In the genomic region with DNA sequence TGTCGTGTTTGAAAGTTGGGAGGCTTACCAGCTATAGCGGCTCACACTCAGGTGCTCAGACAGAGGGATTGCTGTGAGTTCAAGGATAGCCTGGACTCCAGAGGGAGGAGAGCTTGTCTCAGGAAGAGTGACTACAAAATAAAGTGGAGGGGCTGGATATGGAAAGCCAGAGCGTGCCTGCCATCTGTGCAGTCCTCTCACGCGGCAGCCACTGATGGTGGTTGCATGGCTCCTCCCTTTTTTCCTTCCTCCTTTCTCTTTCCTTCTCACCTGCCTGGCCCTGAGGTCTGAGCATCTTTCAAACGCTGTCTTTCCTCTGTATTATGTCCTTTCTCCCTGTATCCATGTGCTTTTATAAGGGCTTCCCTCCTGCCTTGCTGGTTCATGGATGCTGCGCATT, we compare ENCODE assay signal across 14 mouse cellular contexts. TPM values are rescaled to one million over a fixed set of nuclear protein-coding genes. Genes with fewer than 3 reads are reported as not detected.
A peak's percentile ranks its signal among the peaks of the same experiment; 100 is the strongest.
DNase-seq lines count a peak whose midpoint lies in the region; ATAC-seq lines count a peak whose summit lies in the region.
"Had no signal": no experiment of that assay in that cellular context is flagged by ENCODE, and none has a peak within 500 bp of the region (broad histone marks: within the 10 kb centered on the region; RNA-seq: fewer than 3 reads in every experiment).

No protein-coding gene starts in this region.

- peak overlapping the region; percentile 91; the same call in 1 of the 2 replicates for H3K4me2 ChIP-seq in forebrain, embryonic 12.5 days
- H3K4me2 ChIP-seq in forebrain, embryonic 14.5 days (ENCODE audit: low read length), result no peak overlapping the region; the same call in 1 of the 2 replicates
- H3K4me2 ChIP-seq in hindbrain, embryonic 16.5 days (ENCODE audit: low read length), result peak overlapping the region; percentile 75
- H3K4me2 ChIP-seq in midbrain, embryonic 15.5 days, result peak overlapping the region; percentile 78

- no peaks in the 10 kb centered on the region for H3K9me3 ChIP-seq in forebrain, embryonic 12.5 days
- H3K9me3 ChIP-seq in forebrain, embryonic 14.5 days (replicated peaks; ENCODE audit: control insufficient read depth, low read length), result no peaks in the 10 kb centered on the region
- no peaks in the 10 kb centered on the region for H3K9me3 ChIP-seq in hindbrain, embryonic 16.5 days (ENCODE audit: control insufficient read depth, low read length)
- no peaks in the 10 kb centered on the region for H3K9me3 ChIP-seq in midbrain, embryonic 15.5 days

- no peak overlapping the region for H3K4me3 ChIP-seq in forebrain, embryonic 12.5 days (replicated peaks)
- no peak overlapping the region for H3K4me3 ChIP-seq in forebrain, embryonic 14.5 days (ENCODE audit: low read depth, low read length)
- no peak overlapping the region for H3K4me3 ChIP-seq in hindbrain, embryonic 16.5 days (ENCODE audit: low read length)
- H3K4me3 ChIP-seq in midbrain, embryonic 15.5 days, result 0 out of 2 replicates have a peak overlapping the region, but pooled peaks have one; percentile 83

- DNase-seq in forebrain, embryonic 14.5 days (ENCODE audit: low spot score), result no peak
- peak; percentile 37 for DNase-seq in brain, adult 2 months (ENCODE audit: low read depth, low spot score)
- DNase-seq in layer of hippocampus, postnatal 25 days (ENCODE audit: extremely low spot score in 1 of 2, low spot score in 1 of 2), result no peak
- no peak for DNase-seq in right cerebral cortex, postnatal 25 days
- no peak for DNase-seq in spleen, adult 12 weeks (ENCODE audit: low spot score)
- DNase-seq: adrenal gland, postnatal 14 days; cerebellum, adult 8-10 months; heart, postnatal 36 days; layer of hippocampus, adult 9-11 months; lung, embryonic 14.5 days; thymus, postnatal 4 days had no signal

- H3K36me3 ChIP-seq in forebrain, embryonic 12.5 days (replicated peaks), result peaks cover 13% of the 10 kb centered on the region
- H3K36me3 ChIP-seq in forebrain, embryonic 14.5 days (ENCODE audit: control insufficient read depth, insufficient read depth, low read length), result peaks cover 7% of the 10 kb centered on the region
- H3K36me3 ChIP-seq in hindbrain, embryonic 16.5 days (ENCODE audit: control insufficient read depth, insufficient read depth, low read length), result peaks cover 3% of the 10 kb centered on the region; the same call in 1 of the 2 replicates
- H3K36me3 ChIP-seq in midbrain, embryonic 15.5 days (replicated peaks), result peaks cover 4% of the 10 kb centered on the region; the same call in 1 of the 2 replicates

- H3K4me1 ChIP-seq in forebrain, embryonic 12.5 days, result peaks cover 40% of the 10 kb centered on the region
- H3K4me1 ChIP-seq in forebrain, embryonic 14.5 days (ENCODE audit: control insufficient read depth, insufficient read depth, low read length), result peaks cover 14% of the 10 kb centered on the region
- peaks cover 28% of the 10 kb centered on the region for H3K4me1 ChIP-seq in hindbrain, embryonic 16.5 days (ENCODE audit: control insufficient read depth, insufficient read depth, low read depth, low read length)
- H3K4me1 ChIP-seq in midbrain, embryonic 15.5 days, result peaks cover 42% of the 10 kb centered on the region

- no peak overlapping the region for H3K27ac ChIP-seq in forebrain, embryonic 12.5 days
- H3K27ac ChIP-seq in forebrain, embryonic 14.5 days (ENCODE audit: low read depth, low read length), result no peak overlapping the region
- no peak overlapping the region for H3K27ac ChIP-seq in hindbrain, embryonic 16.5 days (ENCODE audit: low read depth, low read length)
- H3K27ac ChIP-seq in midbrain, embryonic 15.5 days, result no peak overlapping the region

- no peak for ATAC-seq in forebrain, embryonic 12.5 days (ENCODE audit: low FRiP score)
- no peak for ATAC-seq in forebrain, embryonic 14.5 days
- ATAC-seq in hindbrain, embryonic 16.5 days, result no peak
- ATAC-seq in midbrain, embryonic 15.5 days (replicated peaks), result no peak

- WGBS in forebrain, embryonic 12.5 days, result 95% methylated on average over 7 of the region's 7 CpGs
- 89% methylated on average over 7 of the region's 7 CpGs for WGBS in forebrain, embryonic 14.5 days
- WGBS in hindbrain, embryonic 16.5 days, result 84% methylated on average over 7 of the region's 7 CpGs
- WGBS in midbrain, embryonic 15.5 days, result 90% methylated on average over 7 of the region's 7 CpGs

- H3K9ac ChIP-seq in forebrain, embryonic 12.5 days, result no peak overlapping the region
- H3K9ac ChIP-seq in forebrain, embryonic 14.5 days (ENCODE audit: low read length), result no peak overlapping the region
- no peak overlapping the region for H3K9ac ChIP-seq in hindbrain, embryonic 16.5 days (ENCODE audit: low read depth, low read length)
- H3K9ac ChIP-seq in midbrain, embryonic 15.5 days, result no peak overlapping the region
- H3K9ac ChIP-seq: lung, embryonic 14.5 days had no signal

- no peaks in the 10 kb centered on the region for H3K27me3 ChIP-seq in forebrain, embryonic 12.5 days
- H3K27me3 ChIP-seq in forebrain, embryonic 14.5 days (replicated peaks; ENCODE audit: control insufficient read depth, insufficient read depth, low read length), result no peaks in the 10 kb centered on the region
- H3K27me3 ChIP-seq in hindbrain, embryonic 16.5 days (replicated peaks; ENCODE audit: control insufficient read depth, insufficient read depth, low read length), result no peaks in the 10 kb centered on the region
- no peaks in the 10 kb centered on the region for H3K27me3 ChIP-seq in midbrain, embryonic 15.5 days (replicated peaks)

RNA-seq across cellular contexts. Expression of a gene that starts 2.4 kb away (rescaled TPM):
- polyA plus RNA-seq in forebrain, embryonic 12.5 days (2016; fragmentation: Nextera tagmentation; extraction: Ambion mirVana), result 54.8 and 62.3 TPM in 2 replicates
- polyA plus RNA-seq in forebrain, embryonic 14.5 days (2014; fragmentation: Nextera tagmentation; extraction: Ambion mirVana), result 51.8 and 71.1 TPM in 2 replicates
- 113 and 123 TPM in 2 replicates for polyA plus RNA-seq in hindbrain, embryonic 16.5 days (2015; fragmentation: Nextera tagmentation; extraction: Ambion mirVana)
- 95.9 and 96.0 TPM in 2 replicates for polyA plus RNA-seq in midbrain, embryonic 15.5 days (2015; fragmentation: Nextera tagmentation; extraction: Ambion mirVana)
- total RNA-seq in layer of hippocampus, postnatal 25 days (2021), result 10 to 100 TPM; 62.5 to 66.7 TPM

RNA-seq across cellular contexts. Expression of a gene that starts 36.7 kb away (rescaled TPM):
- polyA plus RNA-seq in forebrain, embryonic 12.5 days (2016; fragmentation: Nextera tagmentation; extraction: Ambion mirVana), result 37.4 and 43.0 TPM in 2 replicates
- 26.0 and 29.1 TPM in 2 replicates for polyA plus RNA-seq in forebrain, embryonic 14.5 days (2014; fragmentation: Nextera tagmentation; extraction: Ambion mirVana)
- 40.2 and 42.5 TPM in 2 replicates for polyA plus RNA-seq in hindbrain, embryonic 16.5 days (2015; fragmentation: Nextera tagmentation; extraction: Ambion mirVana)
- polyA plus RNA-seq in midbrain, embryonic 15.5 days (2015; fragmentation: Nextera tagmentation; extraction: Ambion mirVana), result 36.4 and 37.9 TPM in 2 replicates
- total RNA-seq in layer of hippocampus, postnatal 25 days (2021), result 100 to 1,000 TPM; 101 to 109 TPM

RNA-seq across cellular contexts. Expression of a gene that starts 44.1 kb away (rescaled TPM):
- polyA plus RNA-seq in forebrain, embryonic 12.5 days (2016; fragmentation: Nextera tagmentation; extraction: Ambion mirVana), result 16.5 and 17.1 TPM in 2 replicates
- 4.7 and 7.0 TPM in 2 replicates for polyA plus RNA-seq in forebrain, embryonic 14.5 days (2014; fragmentation: Nextera tagmentation; extraction: Ambion mirVana)
- polyA plus RNA-seq in hindbrain, embryonic 16.5 days (2015; fragmentation: Nextera tagmentation; extraction: Ambion mirVana), result 10.2 and 12.0 TPM in 2 replicates
- 14.2 and 14.8 TPM in 2 replicates for polyA plus RNA-seq in midbrain, embryonic 15.5 days (2015; fragmentation: Nextera tagmentation; extraction: Ambion mirVana)
- 10 to 100 TPM; 11.9 to 14.8 TPM for total RNA-seq in layer of hippocampus, postnatal 25 days (2021)

RNA-seq across cellular contexts. Expression of a gene that starts 53.5 kb away (rescaled TPM):
- polyA plus RNA-seq in forebrain, embryonic 12.5 days (2016; fragmentation: Nextera tagmentation; extraction: Ambion mirVana), result 1.6 and 1.8 TPM in 2 replicates
- polyA plus RNA-seq in forebrain, embryonic 14.5 days (2014; fragmentation: Nextera tagmentation; extraction: Ambion mirVana), result 3.1 and 4.4 TPM in 2 replicates
- polyA plus RNA-seq in hindbrain, embryonic 16.5 days (2015; fragmentation: Nextera tagmentation; extraction: Ambion mirVana), result 3.9 and 4.2 TPM in 2 replicates
- polyA plus RNA-seq in midbrain, embryonic 15.5 days (2015; fragmentation: Nextera tagmentation; extraction: Ambion mirVana), result 6.8 and 8.1 TPM in 2 replicates
- total RNA-seq in layer of hippocampus, postnatal 25 days (2021), result 100 to 1,000 TPM; 108 to 121 TPM
- total RNA-seq: heart, postnatal 36 days had no signal
- polyA plus RNA-seq: lung, embryonic 14.5 days had no signal
